Mouse (Mus musculus) kidney, adult 2 months (tissue): Measurements from ENCODE around the gene Tuba1c.

ENCODE experiments used
- CTCF ChIP-seq: fragments of 200-500 bp; conservative IDR thresholded peaks from 2 replicates; pipeline ENCODE4 v1.5.1; 2011; ENCODE audit warnings: low read depth, mild to moderate bottlenecking, control low read depth, low read length, moderate library complexity, mixed read lengths; ENCODE audit not compliant: insufficient read depth, insufficient read length
- POLR2A ChIP-seq: fragments of 200-500 bp; IDR thresholded peaks from one replicate; pipeline ENCODE4 v1.6.1; 2011; ENCODE audit warnings: low read depth, low read length, control low read depth

- no peak for TF ChIP-seq CTCF
- no peak for TF ChIP-seq POLR2A
Measured at GRCm38 (mm10) chr15:99008801-99009241, 20.9 kb upstream of the Tuba1c start.
